Mouse (Mus musculus) MN1 (cell line): Measurements from ENCODE around the gene Asb3.
"Not testable (repeated sequence)": the region's sequence is repeated elsewhere in the genome, so short reads cannot be mapped to it uniquely, and the experiment has no call there.

Experiments used
- DNase-seq: peaks from one replicate; pipeline ENCODE4 v3.0.0-alpha.2; 2016; ENCODE audit warnings: low spot score

The Asb3 gene

DNA sequence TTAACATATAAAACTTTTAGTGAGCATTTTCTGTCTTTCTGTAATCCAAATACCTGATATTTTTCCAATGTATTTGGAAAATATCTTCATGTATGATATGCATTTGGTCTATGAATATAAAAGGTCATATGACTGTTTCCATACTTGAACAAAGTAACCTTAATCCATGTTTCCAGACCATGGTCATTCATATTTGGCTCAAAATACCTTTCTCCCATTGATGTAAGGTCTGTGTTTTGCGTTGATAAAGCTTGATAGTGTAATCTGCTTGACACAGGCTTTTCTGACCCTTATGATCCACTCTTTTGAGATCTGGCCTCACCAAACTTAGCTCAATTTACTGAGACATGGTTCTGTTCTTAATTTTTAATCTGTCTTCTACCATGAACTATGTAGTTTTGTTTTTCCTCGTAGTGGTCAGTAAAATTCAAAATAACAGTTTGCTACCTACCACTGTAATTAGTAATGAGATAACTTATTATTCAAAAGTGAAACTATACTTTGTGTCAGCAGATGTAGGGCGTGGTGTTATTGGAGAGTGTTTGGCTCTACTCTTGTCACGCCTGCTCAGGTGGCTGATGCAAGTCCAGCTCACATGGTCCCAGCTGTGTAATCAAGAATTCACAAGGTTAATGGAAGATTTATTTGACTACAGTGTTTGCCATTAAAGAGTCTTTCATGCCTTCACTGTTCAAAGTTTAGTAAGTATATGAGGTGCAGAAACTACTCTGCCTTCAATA is 116.1 kb downstream of the Asb3 start:
- DNase-seq, result no peak

DNA sequence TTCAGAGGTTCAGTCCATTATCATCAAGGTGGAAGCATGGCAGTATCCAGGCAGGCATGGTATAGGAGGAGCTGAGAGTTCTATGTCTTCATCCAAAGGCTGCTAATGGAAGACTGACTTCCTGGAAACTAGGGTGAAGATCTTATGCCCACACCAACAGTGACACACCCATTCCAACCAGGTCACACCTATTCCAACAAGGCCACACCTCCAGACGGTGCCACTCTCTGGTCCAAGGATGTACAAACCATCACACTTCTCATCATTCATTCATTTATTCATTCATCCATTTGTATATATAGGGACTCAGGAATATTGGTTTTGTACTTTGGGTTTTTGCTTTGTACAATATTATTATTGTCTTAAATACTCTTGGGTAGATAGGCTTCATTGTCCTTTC is 124.5 kb downstream of the Asb3 start:
- not testable (repeated sequence) for DNase-seq

DNA sequence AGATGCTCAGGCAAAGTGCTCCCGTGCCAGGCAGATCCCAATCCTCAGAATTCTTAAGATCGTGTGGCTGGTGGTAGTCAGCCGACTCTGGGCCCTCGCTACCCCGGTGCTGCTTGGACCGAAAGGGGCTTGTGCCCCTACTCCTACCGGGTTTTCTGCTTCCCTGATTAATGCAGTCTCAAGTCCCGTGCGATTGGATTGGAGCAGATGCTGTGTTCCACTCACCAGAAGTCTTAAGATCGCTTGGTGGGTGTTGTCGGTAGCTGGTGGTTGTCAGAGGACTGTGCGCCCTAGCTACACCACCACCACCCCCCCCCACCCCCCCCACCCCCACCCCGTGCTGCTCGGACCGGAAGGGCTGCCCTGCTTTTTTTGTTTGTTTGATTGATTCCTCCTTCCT is 132.2 kb downstream of the Asb3 start:
- not testable (repeated sequence) for DNase-seq

DNA sequence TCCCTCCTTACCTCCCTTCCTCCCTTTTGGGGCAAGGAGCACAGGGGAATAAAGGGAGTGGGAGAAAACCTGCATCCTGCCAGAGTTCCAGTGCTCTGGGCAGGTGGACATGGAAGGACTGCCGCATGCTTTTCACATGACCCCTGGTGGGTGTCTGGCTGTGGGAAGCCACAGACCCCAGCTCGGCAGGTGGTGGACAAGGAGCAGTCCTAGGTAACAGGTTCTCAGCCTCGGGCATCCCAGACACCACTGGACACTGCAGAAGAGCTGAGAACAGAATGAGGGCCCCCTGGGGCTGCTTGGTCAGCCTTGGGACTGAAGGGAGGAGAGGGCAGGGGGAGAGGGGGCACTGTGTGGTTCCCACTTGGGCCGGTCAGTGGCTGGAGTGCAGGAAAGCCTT is 149.7 kb downstream of the Asb3 start:
- DNase-seq, result no peak

DNA sequence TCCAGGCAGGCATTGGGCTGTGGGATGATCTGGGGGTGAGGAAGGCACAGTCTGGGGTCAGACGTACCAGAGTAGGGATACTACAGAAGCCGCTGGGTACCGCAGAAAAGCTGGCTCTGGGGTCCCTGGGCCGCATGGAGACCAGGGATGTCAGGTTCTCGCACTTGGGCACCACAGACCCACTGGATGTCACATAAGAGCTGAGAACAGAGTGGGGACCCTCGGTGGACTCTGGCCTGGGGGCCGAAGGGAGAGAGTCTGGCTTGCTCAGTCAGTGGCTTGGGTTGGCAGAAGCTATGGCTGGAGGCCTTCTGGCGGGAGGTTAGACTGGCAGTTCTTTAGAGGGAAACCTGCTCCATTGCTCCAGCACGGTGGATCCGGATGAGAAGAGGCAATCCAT is 204.8 kb downstream of the Asb3 start:
- no peak for DNase-seq

DNA sequence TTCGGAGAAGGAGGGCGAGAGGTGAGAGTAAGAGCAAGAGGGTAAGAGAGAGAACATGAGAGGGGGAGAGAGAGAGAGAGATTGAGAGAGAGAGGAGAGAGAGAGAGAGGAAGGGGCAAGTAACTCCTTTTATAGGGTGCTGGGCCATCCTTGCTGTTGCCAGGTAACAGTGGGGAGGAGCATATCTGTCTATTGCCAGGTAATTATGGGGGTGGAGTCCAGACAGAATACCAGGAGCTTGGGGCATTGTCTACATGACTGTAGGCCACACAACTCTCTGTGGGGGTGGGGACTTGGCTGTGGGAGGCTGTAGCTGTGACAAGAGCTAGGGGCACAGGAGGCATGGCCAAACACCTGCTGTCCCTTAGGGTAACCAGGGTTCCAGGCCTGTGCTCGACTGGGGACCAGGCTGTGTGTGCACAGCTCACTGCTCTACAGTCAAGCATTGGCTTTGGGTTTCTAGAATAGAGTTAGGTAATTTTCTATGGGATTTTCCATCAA is 205.3 kb downstream of the Asb3 start:
- DNase-seq, result no peak

DNA sequence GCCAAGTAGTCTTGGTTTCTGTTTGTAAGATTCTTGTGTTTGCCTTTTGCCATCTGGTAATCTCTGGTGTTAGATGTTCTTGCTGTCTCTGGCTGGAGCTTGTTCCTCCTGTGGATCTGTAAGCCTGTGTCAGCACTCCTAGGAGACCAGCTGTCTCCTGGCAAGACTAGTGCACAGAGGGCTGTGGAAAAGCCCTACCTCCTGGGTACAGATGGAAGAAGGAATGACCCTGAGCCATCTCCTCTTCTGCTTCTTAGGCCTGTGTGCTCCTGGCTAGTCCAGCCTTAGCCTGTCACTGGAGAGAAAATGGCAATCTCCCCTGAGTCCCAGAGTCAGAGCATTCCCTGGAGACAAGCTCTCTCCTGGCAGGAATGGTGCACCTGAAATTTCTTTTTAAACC is 214.3 kb downstream of the Asb3 start:
- DNase-seq, result not testable (repeated sequence)

DNA sequence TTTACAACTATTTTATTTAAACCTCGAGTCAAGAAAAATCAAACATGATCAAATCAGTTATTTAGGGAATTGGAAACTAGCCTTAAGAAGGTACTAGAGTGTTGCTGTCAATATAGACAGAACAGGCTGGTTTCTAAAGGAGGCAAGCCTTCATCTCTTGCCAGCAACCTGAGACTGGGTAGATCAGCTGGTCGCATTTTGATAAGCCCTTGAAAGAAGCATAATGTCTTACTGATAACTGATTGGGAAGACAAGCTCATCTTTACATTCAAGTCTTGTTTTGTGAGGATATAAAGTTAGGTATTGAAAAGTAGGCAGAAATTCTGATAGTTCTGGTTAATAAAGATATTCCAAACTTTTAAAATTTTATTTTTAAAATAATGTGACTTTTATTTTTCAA is 217.0 kb downstream of the Asb3 start:
- no peak for DNase-seq

DNA sequence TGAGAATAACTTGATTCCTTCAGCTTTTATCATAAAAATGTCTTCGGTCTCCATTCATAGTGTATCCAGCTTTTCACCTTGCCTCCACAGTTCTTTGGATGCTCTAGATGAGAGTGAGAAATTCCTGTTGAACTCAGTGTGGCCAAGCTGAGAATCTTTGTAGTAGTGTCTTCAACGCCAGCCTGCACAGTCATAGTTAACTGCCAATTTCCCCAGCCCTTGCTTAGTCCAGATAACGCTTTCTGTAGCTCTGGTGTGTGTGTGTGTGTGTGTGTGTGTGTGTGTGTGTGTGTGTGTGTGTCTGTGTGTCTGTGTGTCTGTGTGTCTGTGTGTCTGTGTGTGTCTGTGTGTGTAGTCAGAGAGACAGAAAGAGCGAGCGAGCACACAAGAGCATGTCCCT is 220.1 kb downstream of the Asb3 start:
- DNase-seq, result no peak

DNA sequence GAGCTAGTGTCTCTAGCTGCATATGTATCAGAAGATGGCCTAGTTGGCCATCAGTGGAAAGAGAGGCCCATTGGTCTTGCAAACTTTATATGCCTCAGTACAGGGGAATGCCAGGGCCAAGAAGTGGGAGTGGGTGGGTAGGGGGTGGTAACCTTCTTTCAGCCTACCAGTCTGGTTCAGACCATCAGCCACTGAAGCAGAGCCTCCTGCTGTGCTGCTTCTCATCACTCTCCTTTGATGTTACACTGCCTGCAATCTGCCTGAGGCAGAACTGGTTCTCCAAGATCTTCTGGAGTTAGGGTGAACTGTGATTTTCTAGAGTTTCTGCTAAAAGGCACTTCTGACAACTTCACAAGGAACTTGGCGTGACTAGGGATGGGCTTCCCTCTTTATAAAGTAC is 241.7 kb downstream of the Asb3 start:
- not testable (repeated sequence) for DNase-seq

DNA sequence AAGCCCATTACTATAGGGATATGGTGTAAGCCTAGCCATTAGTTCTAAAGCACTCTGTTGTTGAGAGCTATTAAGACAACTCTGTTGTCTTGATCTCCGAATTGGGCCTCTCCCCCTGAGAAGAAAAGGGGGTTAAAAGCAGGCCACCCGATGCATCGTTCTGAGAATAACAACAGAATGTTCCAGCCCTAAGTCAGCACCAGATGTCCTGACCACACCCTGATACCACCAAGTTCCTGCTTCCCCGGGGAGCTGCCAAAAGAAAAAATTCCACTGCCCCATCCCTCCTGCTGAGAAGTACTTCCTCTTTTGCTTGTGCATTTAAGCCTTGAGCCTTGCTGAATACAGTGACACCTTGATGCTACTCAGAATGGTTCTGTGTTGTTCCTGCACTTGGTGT is 248.5 kb downstream of the Asb3 start:
- DNase-seq, result not testable (repeated sequence)

DNA sequence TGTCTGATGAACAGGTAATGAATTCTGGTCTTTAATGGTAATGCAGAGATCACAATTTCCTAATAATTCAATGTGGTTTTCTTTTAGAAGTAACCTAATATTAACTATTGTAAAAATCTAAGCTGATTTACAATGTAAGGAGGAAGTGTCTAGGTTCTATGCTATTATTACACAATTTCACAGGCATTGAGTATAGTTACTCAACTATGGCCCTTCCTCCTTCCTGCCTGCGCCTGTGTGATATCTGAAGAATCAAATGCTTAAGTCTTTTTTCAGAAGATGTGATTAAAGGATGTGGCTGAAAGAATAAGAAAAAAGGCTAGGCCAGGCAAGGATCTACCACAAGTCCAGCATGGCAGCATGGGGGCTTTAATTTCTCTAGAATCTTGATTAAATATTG is 249.6 kb downstream of the Asb3 start:
- DNase-seq, result not testable (repeated sequence)

DNA sequence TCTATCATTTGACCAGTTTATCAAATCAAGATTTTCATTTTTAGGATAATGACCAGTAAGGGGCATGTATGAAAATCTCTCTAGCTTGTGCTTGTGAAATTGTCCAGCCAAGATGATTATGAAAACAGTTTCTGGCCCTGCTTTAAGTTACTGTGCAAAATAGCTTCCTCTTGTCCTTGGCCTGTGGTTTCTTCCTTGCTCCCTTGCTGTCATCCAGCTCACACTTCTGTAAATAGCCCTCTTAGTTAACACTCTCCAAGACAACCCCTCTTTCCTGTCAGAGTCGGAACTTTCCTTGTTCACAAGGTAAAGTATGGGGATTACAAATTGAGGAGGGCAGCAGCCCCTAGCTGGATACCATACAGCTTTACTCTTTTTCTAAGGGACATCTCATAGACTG is 253.2 kb downstream of the Asb3 start:
- not testable (repeated sequence) for DNase-seq
